Mouse (Mus musculus): ENCODE data around the gene Svs2.
A peak's percentile ranks its signal among the peaks of the same experiment; 100 is the strongest.
"Not testable (repeated sequence)": the region's sequence is repeated elsewhere in the genome, so short reads cannot be mapped to it uniquely, and the experiment has no call there.

Gene Svs2

DNA sequence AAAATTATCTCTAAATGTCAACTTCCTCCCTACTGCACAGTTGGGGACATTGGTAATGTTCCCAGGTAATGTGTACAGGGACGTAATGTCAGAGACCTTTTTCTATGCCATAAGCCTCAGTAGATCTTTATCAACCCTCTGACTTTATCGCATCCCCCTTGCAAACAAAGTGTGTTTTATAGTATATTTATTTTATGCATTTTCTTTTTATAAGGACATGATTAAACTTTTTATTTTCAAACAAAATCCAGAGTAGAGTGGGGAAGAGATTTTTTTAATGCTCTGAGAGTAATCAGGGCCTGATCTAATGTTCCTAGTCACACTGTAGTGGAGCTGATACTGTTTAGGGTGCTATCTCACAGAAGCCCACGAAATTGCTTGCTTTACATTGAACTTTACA, at the start of gene Svs2:
Gene Svs2 (minus strand): TSS at position 101 of the 400 bp plus-strand sequence.
- no peak for DNase-seq (ENCODE audit: inconsistent ontology term)

- no peak for DNase-seq (ENCODE audit: inconsistent ontology term)
Measured at GRCm38 (mm10) chr2:164278359-164278758, 40.1 kb upstream of the Svs2 start, which contains the start of gene Svs4. Gene Svs4, minus strand, starts transcription at chr2:164278459.

- DNase-seq (ENCODE audit: inconsistent ontology term), result not testable (repeated sequence)
Measured at GRCm38 (mm10) chr2:164256540-164256939, 18.3 kb upstream of the Svs2 start, which contains the start of gene Svs3b. Gene Svs3b, minus strand, starts transcription at chr2:164256640.

DNA sequence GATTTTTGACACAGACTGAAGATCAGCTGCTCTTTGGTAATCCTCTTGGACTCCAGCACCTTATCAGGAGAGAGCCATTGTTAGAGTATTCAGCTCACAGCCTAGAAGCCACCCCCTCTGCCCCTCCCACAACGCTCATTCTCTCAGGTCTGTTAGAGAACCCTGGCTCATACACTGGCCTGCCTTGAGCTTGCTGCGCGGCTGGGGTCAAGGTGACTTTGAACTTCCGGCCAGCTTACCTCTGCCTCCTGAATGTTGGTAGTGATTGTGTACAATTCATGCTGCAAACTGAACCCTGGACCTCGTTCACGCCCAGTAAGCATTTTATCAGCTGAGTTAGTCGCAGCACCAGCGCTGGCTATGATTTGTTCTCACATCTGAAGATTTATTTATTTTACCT, 5.6 kb downstream of the Svs2 start:
- DNase-seq (ENCODE audit: inconsistent ontology term), result no peak

DNA sequence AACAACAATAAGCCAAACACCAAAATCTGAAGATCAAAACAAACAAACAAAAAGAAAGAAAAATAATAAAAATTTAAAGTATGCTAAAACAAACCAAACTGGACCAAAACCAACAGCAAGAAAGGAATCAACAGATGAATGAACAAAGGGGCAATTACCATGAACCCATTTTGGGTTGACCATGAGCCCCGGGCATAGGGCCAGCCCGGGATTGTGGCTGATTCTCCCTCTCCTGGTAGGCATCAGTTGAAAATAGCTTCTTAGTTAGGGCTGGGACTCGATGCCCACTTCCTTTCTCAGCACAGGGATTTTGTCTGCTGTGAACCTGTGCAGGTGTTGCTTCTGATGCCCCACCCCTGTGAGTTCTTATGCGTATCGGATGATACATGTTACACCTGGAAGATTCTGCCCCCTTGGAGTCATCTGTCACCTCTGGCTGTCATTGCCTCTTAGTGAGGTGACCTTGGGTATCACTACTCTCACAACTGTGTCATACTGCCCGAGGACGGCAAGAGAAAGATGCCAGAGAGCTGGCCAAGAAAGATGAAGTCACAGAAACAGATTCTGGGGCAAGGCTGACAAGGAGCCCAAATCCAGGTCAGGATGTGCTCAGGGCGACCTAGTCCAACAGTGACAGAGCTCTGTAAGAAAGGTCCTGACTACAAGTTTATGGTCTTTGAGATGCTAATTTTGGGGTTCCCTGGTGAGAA, 9.8 kb downstream of the Svs2 start:
- peak; percentile 90 for DNase-seq (ENCODE audit: inconsistent ontology term)

DNA sequence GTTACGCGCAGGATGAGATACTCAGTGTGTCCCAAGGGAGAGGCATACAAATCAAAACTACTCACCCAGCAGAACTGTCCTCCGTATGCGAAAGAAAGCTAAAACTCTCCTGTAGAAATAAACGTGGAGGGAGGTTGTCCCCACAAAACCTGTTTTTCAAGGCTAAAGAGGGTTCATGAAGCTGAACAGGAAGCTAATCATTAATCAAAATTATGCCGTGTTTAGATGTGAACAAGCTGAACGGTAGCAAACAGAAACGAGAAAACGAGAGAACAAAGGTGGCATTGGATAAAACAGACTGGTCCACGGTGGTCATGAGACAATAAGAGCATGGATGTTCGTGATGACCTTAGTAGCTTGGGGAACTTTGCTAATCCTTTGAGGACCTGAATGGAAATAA, 16.7 kb downstream of the Svs2 start, which contains the start of gene Wfdc15b:
Gene Wfdc15b (minus strand): TSS at position 139 of the 400 bp plus-strand sequence.
- no peak for DNase-seq (ENCODE audit: inconsistent ontology term)

DNA sequence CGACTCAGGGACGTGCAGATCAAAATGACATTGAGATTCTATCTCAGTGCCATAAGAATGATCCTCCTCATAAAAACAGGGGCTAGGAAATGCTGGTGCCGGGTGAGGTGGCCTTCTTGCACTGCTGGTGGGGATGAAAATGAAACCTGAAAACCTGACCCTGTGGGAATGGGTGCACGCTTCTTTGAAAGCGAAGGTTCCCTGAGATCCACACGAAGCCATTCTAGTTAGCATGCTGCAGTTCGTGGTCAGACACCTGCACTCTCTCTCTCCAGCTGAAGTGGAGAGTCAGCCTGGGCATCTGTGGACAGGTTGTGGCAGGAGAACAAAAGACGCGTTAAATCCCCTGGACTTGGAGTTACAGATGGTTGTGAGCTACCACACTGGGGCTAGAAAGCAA, 19.0 kb downstream of the Svs2 start:
- no peak for DNase-seq (ENCODE audit: inconsistent ontology term)

GRCm38 (mm10) chr2:164212711-164213110, 25.6 kb downstream of the Svs2 start:
- DNase-seq (ENCODE audit: inconsistent ontology term), result peak; percentile 30

DNA sequence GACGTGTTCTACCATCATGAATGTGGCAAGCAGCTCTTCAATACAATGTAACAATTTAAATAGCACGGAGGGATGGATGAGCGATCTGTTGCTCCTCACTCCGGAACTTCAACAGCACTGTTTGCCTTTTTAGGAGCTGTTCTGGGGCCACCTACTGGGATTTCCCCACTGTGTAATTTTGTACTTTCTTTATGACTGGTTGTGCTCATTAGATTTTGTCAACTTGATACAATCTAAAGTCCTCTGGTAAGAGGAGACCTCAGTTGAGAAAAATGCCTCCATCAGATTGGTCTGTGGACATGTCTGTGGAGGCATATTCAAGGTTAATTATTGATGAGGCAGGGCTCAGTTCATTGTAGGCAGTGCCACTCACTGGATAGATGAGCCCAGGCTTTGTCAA, 27.4 kb downstream of the Svs2 start:
- DNase-seq (ENCODE audit: inconsistent ontology term), result no peak

DNA sequence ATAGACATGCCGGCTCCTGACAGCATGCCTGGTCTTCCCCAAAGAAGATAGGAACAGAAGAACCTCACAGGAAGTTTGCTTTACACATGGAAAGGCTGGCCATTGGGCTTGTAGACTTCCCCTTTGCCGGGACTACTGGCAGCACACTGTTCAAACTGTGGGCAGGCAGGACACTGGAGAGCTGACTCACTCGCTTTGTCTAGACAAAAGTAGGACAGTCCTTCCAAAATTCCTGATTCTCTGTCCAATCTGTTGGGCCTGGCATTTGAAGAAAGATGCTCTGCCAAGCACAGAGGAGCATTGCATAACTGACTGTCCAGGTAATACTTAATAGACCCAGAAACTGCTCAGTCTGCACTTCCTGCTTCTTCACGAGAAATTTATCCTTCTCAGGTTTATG, 31.6 kb downstream of the Svs2 start:
- peak; percentile 89 for DNase-seq (ENCODE audit: inconsistent ontology term)

DNA sequence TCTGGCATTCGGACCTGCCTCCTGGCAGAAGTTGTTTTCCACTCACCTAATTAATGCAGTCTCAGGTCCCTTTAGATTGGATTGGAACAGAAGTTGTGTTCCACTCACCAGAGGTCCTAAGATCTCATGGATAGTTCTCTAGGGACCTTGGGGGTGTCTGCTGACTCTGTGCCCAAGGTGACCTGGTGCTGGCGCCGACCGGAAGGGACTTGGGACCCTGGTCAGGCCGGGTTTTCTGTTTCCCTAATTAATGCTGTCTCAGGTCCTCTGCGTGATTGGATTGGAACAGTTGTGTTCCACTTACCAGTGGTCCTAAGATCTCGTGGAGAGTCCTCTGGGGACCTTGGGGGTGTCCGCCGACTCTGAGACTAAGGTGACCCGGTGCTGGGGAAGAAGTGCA, 32.3 kb downstream of the Svs2 start:
- DNase-seq (ENCODE audit: inconsistent ontology term), result not testable (repeated sequence)

DNA sequence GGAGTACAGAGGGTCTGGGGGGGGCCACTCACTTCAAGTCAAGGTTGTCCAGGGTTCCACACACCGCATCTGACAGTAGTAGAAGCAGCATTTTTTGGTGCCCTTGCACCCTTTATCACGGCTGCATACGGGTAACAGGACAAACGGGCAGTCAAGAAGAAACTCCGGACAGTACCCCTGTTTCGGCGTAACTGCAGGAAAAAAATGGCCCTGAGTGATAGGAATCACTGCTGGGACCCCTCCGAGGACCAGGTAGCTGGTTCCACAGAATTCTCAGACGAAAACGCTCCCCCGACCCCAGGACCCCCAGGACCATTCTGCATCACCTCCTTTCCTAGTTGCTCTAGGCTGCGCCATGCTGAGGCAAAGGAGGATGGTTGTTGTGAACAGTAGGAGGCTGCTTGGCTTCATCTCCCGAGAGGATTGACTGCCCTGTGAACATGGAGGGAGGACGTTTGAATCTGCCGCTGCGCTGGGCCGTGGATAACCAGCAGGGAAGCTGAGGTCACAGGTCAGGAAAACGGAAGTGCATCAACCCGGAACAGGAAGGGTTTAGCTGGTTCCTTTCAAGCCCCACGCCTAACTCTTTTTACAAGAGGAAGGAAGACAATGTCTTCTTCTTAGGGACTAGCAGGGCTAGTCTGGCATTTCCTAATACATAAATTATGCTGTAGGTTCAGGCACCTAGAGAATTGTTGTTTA, 38.5 kb downstream of the Svs2 start, which contains the start of gene Wfdc15a:
Gene Wfdc15a (minus strand): TSS at position 505 of the 702 bp plus-strand sequence.
- no peak for DNase-seq (ENCODE audit: inconsistent ontology term)

DNA sequence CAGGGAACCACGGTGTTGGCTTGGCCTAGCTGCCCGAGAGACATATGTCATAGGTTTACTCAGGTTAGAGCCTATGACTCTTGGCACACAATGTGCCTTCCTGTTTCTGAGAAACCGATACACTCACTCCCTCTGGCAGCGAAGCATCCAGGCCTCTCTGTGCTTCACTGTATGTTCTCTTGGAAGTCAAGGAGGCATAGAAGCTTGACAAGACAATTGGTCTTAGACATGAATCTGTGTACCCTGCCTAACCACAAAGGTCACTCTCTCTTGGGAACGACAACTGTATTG, 41.6 kb downstream of the Svs2 start:
- no peak for DNase-seq (ENCODE audit: inconsistent ontology term)

GRCm38 (mm10) chr2:164195971-164196699, 42.1 kb downstream of the Svs2 start:
- DNase-seq (ENCODE audit: inconsistent ontology term), result no peak

GRCm38 (mm10) chr2:164194959-164195630, 43.2 kb downstream of the Svs2 start:
- DNase-seq (ENCODE audit: inconsistent ontology term), result no peak

DNA sequence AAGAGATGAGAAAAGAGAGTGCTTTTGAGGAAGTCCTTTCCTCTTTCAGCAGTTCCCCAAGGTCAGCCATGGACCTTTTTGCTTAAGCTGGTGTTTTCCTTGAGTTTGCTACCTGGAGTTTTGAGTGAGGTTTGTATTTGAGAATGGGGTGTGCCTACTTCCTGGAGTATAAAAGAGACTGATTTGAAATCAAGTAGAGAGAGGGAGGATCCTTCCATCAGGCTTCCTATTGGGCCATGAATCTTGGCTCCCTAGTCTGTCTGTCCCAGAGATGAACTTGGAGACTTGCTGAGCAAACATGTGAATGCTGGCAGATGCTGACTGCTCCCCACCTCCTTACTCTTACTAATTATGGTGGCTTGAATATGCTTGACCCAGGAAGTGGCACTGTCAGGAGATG, 46.0 kb downstream of the Svs2 start:
- no peak for DNase-seq (ENCODE audit: inconsistent ontology term)

DNA sequence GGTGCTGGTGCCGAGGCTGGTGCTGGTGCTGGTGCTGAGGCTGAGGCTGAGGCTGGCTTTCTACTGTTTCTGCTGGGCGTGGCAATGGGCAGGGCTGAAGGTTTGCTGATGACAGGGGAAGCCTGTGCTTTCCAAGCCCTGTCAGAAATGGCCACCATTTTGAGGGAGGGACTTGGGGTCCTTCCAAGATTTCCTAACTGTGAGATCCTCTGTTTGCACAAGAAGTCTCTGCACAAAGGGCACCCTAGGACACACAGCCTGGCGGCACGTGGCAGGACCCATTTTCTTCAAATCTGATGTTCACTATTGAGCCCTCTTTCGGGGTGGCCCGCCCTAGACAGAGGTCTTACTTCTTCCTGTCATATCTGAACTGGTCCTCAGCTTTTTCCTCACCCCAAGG, 47.7 kb downstream of the Svs2 start, which contains the start of gene Wfdc12:
Gene Wfdc12 (minus strand): TSS at position 33 of the 400 bp plus-strand sequence.
- no peak for DNase-seq (ENCODE audit: inconsistent ontology term)

DNA sequence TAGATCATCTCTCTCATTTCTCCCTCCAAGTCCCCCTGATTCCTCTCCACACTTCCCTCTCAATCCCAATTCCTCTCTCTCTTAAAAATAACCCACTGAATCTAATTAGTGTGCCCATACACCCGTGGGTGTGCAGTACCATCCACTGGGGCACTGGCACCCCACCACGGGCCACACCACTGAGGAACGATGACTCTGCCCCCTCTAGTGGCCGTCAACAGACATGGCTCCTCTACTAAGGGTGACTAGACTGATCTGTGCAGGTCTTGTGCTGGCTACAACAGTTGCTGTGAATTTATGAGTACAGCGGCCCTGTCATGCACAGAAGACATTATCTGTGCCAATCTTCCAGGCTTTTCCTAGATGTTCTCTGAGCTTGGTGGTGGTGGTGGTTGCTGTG, 49.5 kb downstream of the Svs2 start:
- no peak for DNase-seq (ENCODE audit: inconsistent ontology term)
